Mouse (Mus musculus) heart, postnatal 0 days (tissue): Measurements from ENCODE around the gene Zcchc14.

Experiments
- CTCF ChIP-seq: IDR thresholded peaks from 2 replicates; pipeline ENCODE4 v1.5.1; 2016; ENCODE audit warnings: antibody characterized with exemption, control low read depth, low read depth
- EP300 ChIP-seq: IDR thresholded peaks from 2 replicates; pipeline ENCODE4 v1.6.1; 2016; ENCODE audit warnings: antibody characterized with exemption, low read depth

DNA sequence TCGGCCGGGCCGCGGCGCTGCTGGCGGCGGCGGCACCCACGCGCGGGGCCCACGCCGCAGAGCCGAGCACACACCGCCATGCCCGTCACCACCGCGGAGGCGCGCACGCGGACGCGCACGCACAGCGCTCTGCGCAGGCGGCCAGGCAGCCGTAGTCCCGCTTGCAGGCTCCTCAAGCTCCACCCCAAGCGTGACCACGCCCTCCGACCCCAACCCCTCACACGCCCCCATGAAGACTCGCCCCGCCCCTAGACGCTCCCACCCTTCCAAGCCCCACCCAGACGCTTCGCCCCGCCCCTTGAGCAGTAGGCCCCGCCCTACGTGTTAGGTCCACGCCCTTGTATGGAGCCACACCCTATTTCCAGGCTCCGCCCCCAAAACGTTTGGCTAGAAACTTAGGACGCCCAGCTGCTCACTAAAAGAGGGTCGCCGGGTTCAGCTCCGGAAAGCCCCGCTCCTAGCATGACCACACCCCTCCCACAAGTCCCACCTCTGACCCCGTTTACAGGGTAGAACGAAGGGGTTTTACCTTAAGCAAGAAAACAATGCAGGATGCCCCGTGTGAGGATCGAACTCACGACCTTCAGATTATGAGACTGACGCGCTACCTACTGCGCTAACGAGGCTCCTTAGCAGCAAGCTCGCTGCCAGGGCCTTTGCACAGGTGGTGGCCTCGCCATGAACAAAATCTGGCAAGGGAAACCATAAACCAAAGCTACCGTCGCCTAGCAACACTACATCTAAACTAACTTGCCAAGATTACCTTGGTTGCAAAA lies 73.8 kb downstream of the Zcchc14 start, which contains the start of gene Fbxo31:
- TF ChIP-seq CTCF (no peak), EP300 (no peak)
